Mouse (Mus musculus) limb, embryonic 14.5 days (tissue): ENCODE results near the gene Clrn3. TPM values are rescaled to one million over a fixed set of nuclear protein-coding genes. Genes with fewer than 3 reads are reported as not detected.

Experiments
- ATAC-seq: fragments of 200-750 bp; cut with Nextera tagmentation; 2 replicates; pipeline ENCODE4 v1.8.0; 2017; ENCODE audit warnings: low read depth, moderate number of reproducible peaks, moderate TSS enrichment; ENCODE audit not compliant: low FRiP score
- DNase-seq: peaks from one replicate; pipeline ENCODE4 v3.0.0-alpha.2; 2015; ENCODE audit warnings: low spot score
- H3K27ac ChIP-seq: fragments of 300-500 bp; sonication (generic); replicated peaks from 2 replicates; pipeline ENCODE4 v1.5.1; 2014; ENCODE audit warnings: low read depth, mild to moderate bottlenecking, low read length, moderate library complexity, mixed read lengths
- H3K27me3 ChIP-seq: fragments of 300-500 bp; sonication (generic); 2 replicates; pipeline ENCODE4 v1.6.1; 2014; ENCODE audit warnings: low read length, mixed read lengths; ENCODE audit not compliant: control insufficient read depth, insufficient read depth
- H3K36me3 ChIP-seq: fragments of 300-500 bp; sonication (generic); 2 replicates; pipeline ENCODE4 v1.6.1; 2014; ENCODE audit warnings: mild to moderate bottlenecking, low read length, moderate library complexity, mixed read lengths; ENCODE audit not compliant: control insufficient read depth, insufficient read depth
- H3K4me1 ChIP-seq: fragments of 300-500 bp; sonication (generic); 2 replicates; pipeline ENCODE4 v1.6.1; 2014; ENCODE audit warnings: antibody characterized with exemption, low read length, mixed read lengths; ENCODE audit not compliant: control insufficient read depth, insufficient read depth
- H3K4me2 ChIP-seq: fragments of 300-500 bp; sonication (generic); replicated peaks from 2 replicates; pipeline ENCODE4 v1.6.1; 2014; ENCODE audit warnings: low read depth, mild to moderate bottlenecking, low read length, moderate library complexity; ENCODE audit not compliant: severe bottlenecking
- H3K4me3 ChIP-seq: fragments of 300-500 bp; sonication (generic); replicated peaks from 2 replicates; pipeline ENCODE4 v1.5.1; 2014; ENCODE audit warnings: low read length
- H3K9ac ChIP-seq: fragments of 300-500 bp; sonication (generic); 2 replicates; pipeline ENCODE4 v1.6.1; 2014; ENCODE audit warnings: mild to moderate bottlenecking, low read depth, low read length, moderate library complexity; ENCODE audit not compliant: severe bottlenecking
- H3K9me3 ChIP-seq: fragments of 300-500 bp; sonication (generic); 2 replicates; pipeline ENCODE4 v1.6.1; 2016; ENCODE audit warnings: low read length; ENCODE audit not compliant: control insufficient read depth
- POLR2A ChIP-seq: fragments of 200-500 bp; IDR thresholded peaks from 2 replicates; pipeline ENCODE4 v1.8.0; 2012; ENCODE audit warnings: inconsistent platforms, mild to moderate bottlenecking, moderate library complexity, borderline replicate concordance; ENCODE audit not compliant: insufficient read depth, insufficient read length; ENCODE audit errors: extremely low read depth
- WGBS: fragments of 180-500 bp; shearing (Covaris S2); extraction: QIAGEN DNeasy Blood & Tissue Kit; methylation state at CpG from one replicate; pipeline ENCODE4 v1.1.7; 2014; 5-methylcytosine and 5-hydroxymethylcytosine counted together
- polyA plus RNA-seq, 2 experiments: library from polyadenylated mRNA; depleted of rRNA in 1 of 2; stranded (reverse) in 1 of 2; unstranded in 1 of 2; fragments of >200 nt; fragmentation: Nextera tagmentation in 1 of 2; extraction: Ambion mirVana in 1 of 2; gene quantifications; 2 replicates each; pipeline versions ENCODE4 v1.2.1 to v1.2.3; 2012 to 2014

The Clrn3 gene
- polyA plus RNA-seq, 2 experiments, result 0.03 TPM; not detected in 1

DNA sequence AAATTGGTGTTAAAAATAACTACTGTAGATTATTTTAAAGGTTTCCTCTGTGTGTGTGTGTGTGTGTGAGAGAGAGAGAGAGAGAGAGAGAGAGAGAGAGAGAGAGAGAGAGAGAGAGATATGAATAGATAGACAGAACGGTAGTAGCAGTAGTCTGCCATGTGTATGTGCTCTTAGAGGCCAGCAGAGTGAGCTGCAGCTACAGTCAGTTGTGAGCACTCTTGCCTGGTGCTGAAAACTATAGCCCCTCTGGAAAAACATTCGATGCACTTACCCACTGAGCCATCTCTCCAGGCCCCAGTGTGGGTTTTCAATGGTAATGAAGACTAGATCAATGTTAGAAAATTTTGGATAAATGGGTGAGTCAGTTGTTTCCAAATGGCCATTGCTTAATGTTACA lies 29.1 kb downstream of the Clrn3 start:
- H3K4me3 ChIP-seq, result no peak overlapping the region
- H3K4me2 ChIP-seq, result no peak overlapping the region
- ATAC-seq, result no peak
- 57% methylated on average over 2 of the region's 2 CpGs for WGBS
- no peaks in the 10 kb centered on the region for H3K4me1 ChIP-seq
- DNase-seq, result no peak
- H3K27ac ChIP-seq, result no peak overlapping the region
- H3K27me3 ChIP-seq, result no peaks in the 10 kb centered on the region
- no peak for TF ChIP-seq POLR2A
- H3K9me3 ChIP-seq, result no peaks in the 10 kb centered on the region
- no peak overlapping the region for H3K9ac ChIP-seq
- H3K36me3 ChIP-seq, result no peaks in the 10 kb centered on the region

DNA sequence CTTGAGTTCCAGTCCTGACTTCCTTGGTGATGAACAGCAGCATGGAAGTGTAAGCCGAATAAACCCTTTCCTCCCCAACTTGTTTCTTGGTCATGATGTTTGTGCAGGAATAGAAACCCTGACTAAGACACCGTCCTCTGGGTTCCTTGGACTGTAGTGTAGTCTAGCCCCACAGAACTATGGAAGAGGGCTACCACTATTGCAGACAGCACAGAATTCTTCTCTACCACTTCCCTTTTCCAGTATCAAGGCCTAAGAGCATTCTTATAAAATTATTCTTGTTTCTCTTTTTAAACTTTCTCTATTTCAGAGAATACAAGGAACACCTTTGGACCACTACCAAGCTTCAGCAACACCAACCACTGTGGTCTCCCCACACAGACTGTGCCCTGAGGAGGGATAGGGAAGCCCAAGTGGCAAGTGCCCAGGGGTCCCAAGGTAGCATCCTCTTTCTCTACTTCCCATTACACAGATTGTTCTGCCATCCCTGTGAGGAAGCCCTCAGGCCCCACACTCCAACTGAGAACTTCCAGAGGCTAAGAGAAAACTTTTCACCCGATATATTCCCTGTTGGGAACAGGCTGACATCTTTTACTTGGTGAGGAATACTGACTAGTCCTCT lies 29.8 kb downstream of the Clrn3 start:
- H3K27ac ChIP-seq, result no peak overlapping the region
- no peak for ATAC-seq
- H3K4me3 ChIP-seq, result no peak overlapping the region
- WGBS, result 68% methylated on average over 2 of the region's 3 CpGs
- DNase-seq, result no peak
- H3K36me3 ChIP-seq, result no peaks in the 10 kb centered on the region
- no peak for TF ChIP-seq POLR2A
- H3K9me3 ChIP-seq, result no peaks in the 10 kb centered on the region
- no peak overlapping the region for H3K4me2 ChIP-seq
- H3K27me3 ChIP-seq, result no peaks in the 10 kb centered on the region
- H3K9ac ChIP-seq, result no peak overlapping the region
- H3K4me1 ChIP-seq, result no peaks in the 10 kb centered on the region

DNA sequence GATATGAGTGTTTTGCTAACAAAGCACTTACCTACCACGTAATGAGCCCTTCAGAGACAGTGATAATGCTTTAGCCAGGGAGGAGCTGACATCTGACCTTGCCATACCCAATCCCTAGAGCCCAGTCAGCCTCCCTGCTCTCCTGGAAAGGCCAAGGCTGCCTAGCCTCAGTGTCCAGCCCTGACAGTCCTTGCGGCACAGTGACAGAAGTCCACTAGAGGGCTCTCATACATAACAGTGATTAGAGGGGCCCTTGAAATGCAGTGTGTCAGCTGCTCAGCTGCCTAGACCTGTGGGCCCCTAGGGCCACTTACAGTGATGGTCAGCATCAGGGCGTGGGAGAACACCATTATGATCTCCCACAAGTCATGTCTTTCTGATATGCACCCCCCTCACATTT lies 33.2 kb downstream of the Clrn3 start:
- DNase-seq, result no peak
- Histone ChIP-seq H3K9ac (no peak overlapping the region), H3K36me3 (no peaks in the 10 kb centered on the region), H3K4me2 (no peak overlapping the region), H3K4me1 (no peaks in the 10 kb centered on the region), H3K27me3 (no peaks in the 10 kb centered on the region), H3K27ac (no peak overlapping the region), H3K9me3 (no peaks in the 10 kb centered on the region), H3K4me3 (no peak overlapping the region)
- WGBS, result 55% methylated on average over 3 of the region's 3 CpGs
- no peak for TF ChIP-seq POLR2A
- ATAC-seq, result no peak

DNA sequence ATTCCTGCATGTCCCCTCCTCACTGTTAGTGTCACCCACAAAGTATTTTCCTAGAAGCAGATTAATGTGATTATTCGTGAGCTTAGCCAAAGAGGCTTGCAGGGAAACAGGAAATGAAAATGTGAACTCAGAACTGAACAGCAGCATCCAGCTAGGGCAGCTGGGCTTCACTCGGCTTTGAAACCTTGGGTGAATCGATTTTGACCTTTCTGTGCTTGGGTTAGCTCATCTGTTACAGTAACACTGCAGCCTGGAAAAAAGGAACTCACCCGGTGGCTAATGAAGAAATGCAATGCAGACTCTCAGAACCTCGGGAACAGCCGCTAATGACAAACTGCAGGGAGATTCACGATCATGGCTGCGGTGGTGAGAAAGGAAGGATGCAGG lies 38.0 kb downstream of the Clrn3 start:
- Histone ChIP-seq H3K27ac (no peak overlapping the region), H3K36me3 (no peaks in the 10 kb centered on the region), H3K4me1 (peaks cover 2% of the 10 kb centered on the region; the same call in 1 of the 2 replicates), H3K4me3 (no peak overlapping the region), H3K9me3 (no peaks in the 10 kb centered on the region), H3K27me3 (no peaks in the 10 kb centered on the region), H3K9ac (no peak overlapping the region), H3K4me2 (no peak overlapping the region)
- 38% methylated on average over 8 of the region's 8 CpGs for WGBS
- ATAC-seq (no peak), DNase-seq (no peak)
- TF ChIP-seq POLR2A, result no peak

DNA sequence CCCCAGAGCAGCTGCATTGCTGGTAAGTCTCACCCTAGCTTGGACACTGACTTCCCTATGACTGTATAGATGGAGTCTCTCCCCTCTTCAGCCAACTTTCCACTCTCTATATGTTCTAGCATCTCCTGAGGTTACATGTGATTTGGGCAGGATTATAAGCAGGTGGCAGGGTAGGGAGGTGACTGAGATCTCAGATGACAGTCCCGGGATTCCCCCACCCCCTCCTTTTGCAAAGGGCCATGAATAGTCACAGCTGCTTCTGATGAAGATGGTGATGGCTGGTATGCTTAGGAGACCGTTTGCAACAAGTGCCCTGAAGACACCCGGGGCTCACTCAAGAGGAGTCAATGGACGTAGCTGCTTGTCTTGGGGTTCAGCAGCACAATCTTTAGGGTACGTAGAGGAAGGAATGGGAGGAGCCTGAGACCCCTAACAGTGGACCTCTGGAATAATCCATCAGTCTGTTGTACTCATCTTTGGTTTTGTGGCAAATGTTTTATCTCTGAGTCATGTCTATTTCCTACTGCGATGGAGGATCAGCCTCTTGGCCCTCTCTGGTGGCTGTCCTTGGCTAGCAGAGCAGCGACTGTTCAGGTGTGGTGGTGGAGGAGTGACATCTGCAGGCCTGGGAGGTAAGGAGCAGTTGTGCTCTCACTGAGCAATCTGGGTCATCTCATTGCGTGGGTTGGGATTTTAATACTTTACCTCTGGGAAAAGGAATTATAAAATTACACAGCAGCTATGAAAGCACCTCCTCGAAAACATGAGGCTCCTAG lies 38.5 kb downstream of the Clrn3 start:
- Histone ChIP-seq H3K27ac (no peak overlapping the region), H3K4me1 (peaks cover 4% of the 10 kb centered on the region; the same call in 1 of the 2 replicates), H3K4me3 (no peak overlapping the region), H3K27me3 (no peaks in the 10 kb centered on the region), H3K36me3 (no peaks in the 10 kb centered on the region), H3K9ac (no peak overlapping the region), H3K9me3 (no peaks in the 10 kb centered on the region), H3K4me2 (no peak overlapping the region)
- no peak for TF ChIP-seq POLR2A
- DNase-seq (no peak), ATAC-seq (no peak)
- 72% methylated on average over 9 of the region's 9 CpGs for WGBS
